Mouse (Mus musculus): ENCODE data around the gene Gm20538. TPM values are rescaled to one million over a fixed set of nuclear protein-coding genes. Genes with fewer than 3 reads are reported as not detected.
A peak's percentile ranks its signal among the peaks of the same experiment; 100 is the strongest.

The Gm20538 gene
- not detected in 2 replicates for polyA plus RNA-seq (2014; fragmentation: Nextera tagmentation; extraction: Ambion mirVana)

DNA sequence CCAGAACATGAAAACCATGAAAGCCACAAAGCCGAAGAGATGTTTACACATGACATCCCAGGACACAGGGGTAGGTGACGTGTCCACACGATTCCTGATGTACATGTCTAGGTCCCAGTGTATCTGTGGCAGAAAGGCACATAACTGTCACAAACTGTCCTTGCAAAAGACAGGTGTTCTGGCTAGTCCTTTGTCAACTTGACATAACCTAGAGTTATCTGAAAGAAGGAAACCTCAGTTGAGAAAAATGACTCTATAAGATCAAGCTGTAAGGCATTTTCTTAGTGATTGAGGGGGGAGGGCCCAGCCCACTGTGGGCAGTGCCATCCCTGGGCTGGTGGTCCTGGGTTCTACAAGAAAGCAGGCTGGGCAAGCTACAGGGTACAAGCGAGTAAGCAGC lies at the start of gene Gm20538:
Gene Gm20538 (minus strand): TSS at position 101 of the 400 bp plus-strand sequence.
- DNase-seq (ENCODE audit: low spot score) (no peak), ATAC-seq (ENCODE audit: low FRiP score) (no peak)
- 91% methylated on average over 4 of the region's 4 CpGs for WGBS
- Histone ChIP-seq H3K9ac (ENCODE audit: low read depth, low read length) (no peak within 1 kb of the TSS), H3K4me1 (replicated peaks; ENCODE audit: control insufficient read depth, insufficient read depth, low read length) (no peaks in the 10 kb centered on the region), H3K9me3 (ENCODE audit: control insufficient read depth, low read length) (no peaks in the 10 kb centered on the region), H3K4me2 (replicated peaks; ENCODE audit: low read depth, low read length) (no peak within 1 kb of the TSS), H3K27ac (ENCODE audit: low read depth, low read length) (no peak within 1 kb of the TSS), H3K27me3 (ENCODE audit: control insufficient read depth, insufficient read depth, low read length) (no peaks in the 10 kb centered on the region), H3K36me3 (ENCODE audit: control insufficient read depth, insufficient read depth, low read length) (peaks cover 2% of the 10 kb centered on the region; the same call in 1 of the 2 replicates), H3K4me3 (ENCODE audit: low read depth, low read length) (no peak within 1 kb of the TSS)

DNA sequence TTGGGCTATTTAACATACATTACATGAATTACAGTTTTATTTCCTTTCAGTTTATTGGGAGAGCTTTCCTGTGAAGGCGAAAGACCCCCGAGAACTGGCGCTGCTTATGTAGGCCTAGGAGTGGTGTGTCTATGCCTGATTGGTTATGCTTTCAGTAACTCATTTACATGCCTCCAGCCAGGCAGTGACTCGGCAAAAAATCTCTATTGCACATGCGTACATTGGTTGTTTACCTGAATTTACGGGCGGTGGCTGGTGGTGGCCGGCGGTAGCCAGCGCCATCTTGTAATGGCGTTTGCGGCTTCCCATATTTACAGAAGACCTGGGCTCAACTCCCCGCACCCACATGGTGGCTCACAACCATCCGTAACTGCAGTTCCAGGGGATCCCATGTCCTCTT lies 41.5 kb upstream of the Gm20538 start:
- no peak overlapping the region for H3K9ac ChIP-seq (ENCODE audit: low read depth, low read length)
- no peak for DNase-seq (ENCODE audit: low spot score)
- no peak for ATAC-seq (ENCODE audit: low FRiP score)
- no peaks in the 10 kb centered on the region for H3K27me3 ChIP-seq (ENCODE audit: control insufficient read depth, insufficient read depth, low read length)
- H3K4me2 ChIP-seq (replicated peaks; ENCODE audit: low read depth, low read length): no peak overlapping the region
- no peaks in the 10 kb centered on the region for H3K4me1 ChIP-seq (replicated peaks; ENCODE audit: control insufficient read depth, insufficient read depth, low read length)
- WGBS: 96% methylated on average over 14 of the region's 14 CpGs
- no peaks in the 10 kb centered on the region for H3K9me3 ChIP-seq (ENCODE audit: control insufficient read depth, low read length)
- no peaks in the 10 kb centered on the region for H3K36me3 ChIP-seq (ENCODE audit: control insufficient read depth, insufficient read depth, low read length)
- H3K27ac ChIP-seq (ENCODE audit: low read depth, low read length): no peak overlapping the region
- no peak overlapping the region for H3K4me3 ChIP-seq (ENCODE audit: low read depth, low read length)

DNA sequence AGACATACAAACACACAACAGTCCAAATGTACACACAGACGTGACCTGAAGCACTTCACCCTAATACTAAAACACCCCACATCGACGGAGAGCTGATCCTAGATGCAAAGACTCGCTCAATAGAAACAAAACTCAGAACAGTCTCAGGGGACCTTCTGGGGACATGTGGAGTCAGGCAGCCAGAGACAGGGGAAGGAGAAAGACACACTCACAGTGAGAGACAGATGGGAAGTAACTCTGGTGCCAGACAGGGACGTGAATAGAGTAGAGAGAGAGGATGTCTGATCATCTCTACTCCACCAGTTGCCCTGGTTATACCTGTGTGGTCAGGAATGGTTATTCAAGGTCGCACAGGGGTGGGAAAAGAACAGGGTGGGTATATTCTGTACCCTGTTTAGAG lies 39.0 kb upstream of the Gm20538 start:
- DNase-seq (ENCODE audit: low spot score) (no peak), ATAC-seq (ENCODE audit: low FRiP score) (no peak)
- Histone ChIP-seq H3K9ac (ENCODE audit: low read depth, low read length) (no peak overlapping the region), H3K36me3 (ENCODE audit: control insufficient read depth, insufficient read depth, low read length) (no peaks in the 10 kb centered on the region), H3K27ac (ENCODE audit: low read depth, low read length) (peak overlapping the region; percentile 47; the same call in 1 of the 2 replicates), H3K4me2 (replicated peaks; ENCODE audit: low read depth, low read length) (no peak overlapping the region), H3K9me3 (ENCODE audit: control insufficient read depth, low read length) (no peaks in the 10 kb centered on the region), H3K27me3 (ENCODE audit: control insufficient read depth, insufficient read depth, low read length) (0 out of 2 replicates have a peak, but pooled peaks cover 2% of the 10 kb centered on the region), H3K4me3 (ENCODE audit: low read depth, low read length) (no peak overlapping the region), H3K4me1 (replicated peaks; ENCODE audit: control insufficient read depth, insufficient read depth, low read length) (no peaks in the 10 kb centered on the region)
- WGBS: 74% methylated on average over 6 of the region's 6 CpGs

DNA sequence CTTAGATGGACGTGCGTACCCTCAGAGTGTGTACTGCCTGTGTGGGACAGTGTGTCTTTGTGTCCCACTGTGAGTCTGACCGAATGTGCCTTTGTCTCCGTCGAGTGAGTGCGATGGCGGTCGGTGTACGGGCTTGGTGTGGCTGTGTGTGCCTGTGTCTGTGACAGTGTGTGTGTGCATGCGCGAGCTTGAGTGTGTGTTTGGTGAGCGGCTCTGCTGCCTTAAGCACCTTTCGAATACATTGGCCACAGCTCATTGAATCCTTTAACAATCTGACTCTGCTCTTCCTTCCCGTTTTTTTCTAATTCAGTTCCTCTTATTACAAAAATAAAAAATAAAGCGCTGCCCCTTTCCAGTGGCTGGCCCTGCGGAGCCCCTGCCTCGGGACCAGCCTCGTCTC lies 38.4 kb upstream of the Gm20538 start:
- Histone ChIP-seq H3K9me3 (ENCODE audit: control insufficient read depth, low read length) (no peaks in the 10 kb centered on the region), H3K27ac (ENCODE audit: low read depth, low read length) (peak overlapping the region; percentile 47; the same call in 1 of the 2 replicates), H3K4me1 (replicated peaks; ENCODE audit: control insufficient read depth, insufficient read depth, low read length) (no peaks in the 10 kb centered on the region), H3K4me2 (replicated peaks; ENCODE audit: low read depth, low read length) (no peak overlapping the region), H3K4me3 (ENCODE audit: low read depth, low read length) (no peak overlapping the region), H3K36me3 (ENCODE audit: control insufficient read depth, insufficient read depth, low read length) (no peaks in the 10 kb centered on the region), H3K27me3 (ENCODE audit: control insufficient read depth, insufficient read depth, low read length) (0 out of 2 replicates have a peak, but pooled peaks cover 2% of the 10 kb centered on the region), H3K9ac (ENCODE audit: low read depth, low read length) (no peak overlapping the region)
- ATAC-seq (ENCODE audit: low FRiP score): no peak
- no peak for DNase-seq (ENCODE audit: low spot score)
- WGBS: 82% methylated on average over 18 of the region's 18 CpGs

DNA sequence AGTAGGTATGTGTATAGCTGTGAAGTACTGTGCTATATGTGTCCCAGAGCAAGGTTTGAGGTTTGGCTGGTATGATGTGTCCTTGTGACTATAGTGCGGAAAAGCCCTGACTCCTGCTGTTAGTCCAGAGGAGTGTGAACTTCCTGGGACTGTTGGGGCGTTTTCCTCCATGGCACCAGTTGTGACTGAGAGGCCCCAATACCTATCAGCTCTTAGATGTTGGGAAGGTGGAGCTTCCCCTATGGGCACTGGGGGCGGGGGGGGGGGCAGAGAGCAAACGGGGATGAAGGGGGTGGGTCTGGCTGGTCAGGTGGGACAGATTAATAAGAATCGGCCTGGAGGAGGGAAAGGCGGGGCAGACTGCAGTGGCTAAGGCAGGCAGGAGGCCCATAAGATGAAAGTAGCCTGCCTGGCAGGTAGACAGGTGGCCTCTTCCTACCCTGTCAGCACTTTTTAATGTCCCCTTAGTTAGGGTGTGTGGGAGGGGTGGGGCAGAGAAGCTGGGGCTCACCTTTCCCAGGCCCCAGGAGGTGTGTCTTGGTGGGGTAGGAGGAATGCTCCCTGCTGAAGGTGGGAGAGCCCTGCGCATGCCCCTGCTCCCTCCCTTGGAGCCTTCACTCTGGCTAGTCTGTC lies 37.1 kb upstream of the Gm20538 start:
- Histone ChIP-seq H3K36me3 (ENCODE audit: control insufficient read depth, insufficient read depth, low read length) (no peaks in the 10 kb centered on the region), H3K4me2 (replicated peaks; ENCODE audit: low read depth, low read length) (no peak overlapping the region), H3K9me3 (ENCODE audit: control insufficient read depth, low read length) (no peaks in the 10 kb centered on the region), H3K27ac (ENCODE audit: low read depth, low read length) (no peak overlapping the region), H3K4me3 (ENCODE audit: low read depth, low read length) (no peak overlapping the region), H3K4me1 (replicated peaks; ENCODE audit: control insufficient read depth, insufficient read depth, low read length) (no peaks in the 10 kb centered on the region), H3K9ac (ENCODE audit: low read depth, low read length) (no peak overlapping the region), H3K27me3 (ENCODE audit: control insufficient read depth, insufficient read depth, low read length) (peaks cover 6% of the 10 kb centered on the region; the same call in 1 of the 2 replicates)
- no peak for ATAC-seq (ENCODE audit: low FRiP score)
- WGBS: 55% methylated on average over 7 of the region's 7 CpGs
- no peak for DNase-seq (ENCODE audit: low spot score)

DNA sequence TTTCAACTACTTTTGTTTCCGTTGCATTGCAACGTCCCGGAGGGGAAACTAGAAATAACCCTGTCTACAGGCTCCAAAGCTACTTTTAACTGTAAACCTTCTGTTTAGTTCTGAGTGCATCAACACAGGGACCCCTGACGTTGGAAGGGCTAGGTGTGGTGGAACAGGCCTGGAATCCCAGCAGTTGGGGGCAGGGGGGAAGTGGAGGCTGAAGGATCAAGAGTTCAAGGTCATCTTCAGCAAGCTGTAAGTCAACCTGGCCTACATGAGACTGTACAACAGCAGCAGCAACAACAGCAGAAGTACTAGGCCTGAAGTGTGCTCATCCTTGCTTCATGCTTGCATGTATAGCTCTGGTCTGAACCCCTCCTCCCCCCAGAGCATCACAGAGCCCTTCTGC lies 35.4 kb upstream of the Gm20538 start:
- H3K36me3 ChIP-seq (ENCODE audit: control insufficient read depth, insufficient read depth, low read length): no peaks in the 10 kb centered on the region

DNA sequence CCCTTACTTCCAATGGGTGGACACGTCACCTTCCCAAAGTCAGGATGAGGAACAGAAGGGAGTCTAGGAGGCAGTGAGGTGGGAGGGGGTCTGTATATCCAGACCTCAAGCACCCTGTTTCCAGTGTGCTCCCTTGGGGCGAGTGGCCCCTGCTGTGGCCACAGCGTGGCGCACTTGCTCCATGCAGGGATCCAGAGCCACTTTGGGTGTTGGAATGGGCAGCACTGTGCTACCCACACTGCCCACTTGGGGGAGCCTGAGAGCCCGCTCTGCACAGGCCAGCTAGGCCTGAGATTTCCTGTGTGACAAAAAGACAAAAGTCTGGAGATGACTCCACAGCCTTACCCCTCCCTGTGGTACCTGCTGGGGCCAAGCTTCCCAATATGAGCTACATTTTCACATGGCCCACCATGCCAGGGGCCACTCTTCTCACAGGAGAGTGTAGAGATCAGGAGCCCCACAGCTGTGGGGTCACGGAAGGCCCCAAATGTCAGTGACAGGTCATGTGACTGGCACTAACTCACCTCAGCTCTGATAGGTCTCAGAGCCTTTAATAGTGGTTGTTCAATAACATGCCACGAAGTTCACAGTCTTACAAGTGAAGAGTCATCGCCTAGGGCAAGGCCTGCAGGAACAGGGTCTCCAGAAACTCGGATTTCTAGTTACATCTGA lies 30.1 kb upstream of the Gm20538 start:
- Histone ChIP-seq H3K27ac (ENCODE audit: low read depth, low read length) (no peak overlapping the region), H3K4me1 (replicated peaks; ENCODE audit: control insufficient read depth, insufficient read depth, low read length) (no peaks in the 10 kb centered on the region), H3K4me2 (replicated peaks; ENCODE audit: low read depth, low read length) (no peak overlapping the region; the same call in 1 of the 2 replicates), H3K27me3 (ENCODE audit: control insufficient read depth, insufficient read depth, low read length) (peaks cover 10% of the 10 kb centered on the region; the same call in 1 of the 2 replicates), H3K9ac (ENCODE audit: low read depth, low read length) (no peak overlapping the region), H3K36me3 (ENCODE audit: control insufficient read depth, insufficient read depth, low read length) (no peaks in the 10 kb centered on the region), H3K9me3 (ENCODE audit: control insufficient read depth, low read length) (no peaks in the 10 kb centered on the region), H3K4me3 (ENCODE audit: low read depth, low read length) (no peak overlapping the region)
- ATAC-seq (ENCODE audit: low FRiP score): peak; percentile 82
- 34% methylated on average over 9 of the region's 9 CpGs for WGBS
- DNase-seq (ENCODE audit: low spot score): peak; percentile 97

More for the DNA sequence above, 35.4 kb upstream of the Gm20538 start:
- ATAC-seq (ENCODE audit: low FRiP score) (no peak), DNase-seq (ENCODE audit: low spot score) (no peak)
- H3K9ac ChIP-seq (ENCODE audit: low read depth, low read length): no peak overlapping the region
- H3K9me3 ChIP-seq (ENCODE audit: control insufficient read depth, low read length): no peaks in the 10 kb centered on the region
- H3K4me2 ChIP-seq (replicated peaks; ENCODE audit: low read depth, low read length): no peak overlapping the region
- no peaks in the 10 kb centered on the region for H3K4me1 ChIP-seq (replicated peaks; ENCODE audit: control insufficient read depth, insufficient read depth, low read length)
- no peak overlapping the region for H3K4me3 ChIP-seq (ENCODE audit: low read depth, low read length)
- 32% methylated on average over 4 of the region's 4 CpGs for WGBS
- no peak overlapping the region for H3K27ac ChIP-seq (ENCODE audit: low read depth, low read length)
- peaks cover 10% of the 10 kb centered on the region; the same call in 1 of the 2 replicates for H3K27me3 ChIP-seq (ENCODE audit: control insufficient read depth, insufficient read depth, low read length)

DNA sequence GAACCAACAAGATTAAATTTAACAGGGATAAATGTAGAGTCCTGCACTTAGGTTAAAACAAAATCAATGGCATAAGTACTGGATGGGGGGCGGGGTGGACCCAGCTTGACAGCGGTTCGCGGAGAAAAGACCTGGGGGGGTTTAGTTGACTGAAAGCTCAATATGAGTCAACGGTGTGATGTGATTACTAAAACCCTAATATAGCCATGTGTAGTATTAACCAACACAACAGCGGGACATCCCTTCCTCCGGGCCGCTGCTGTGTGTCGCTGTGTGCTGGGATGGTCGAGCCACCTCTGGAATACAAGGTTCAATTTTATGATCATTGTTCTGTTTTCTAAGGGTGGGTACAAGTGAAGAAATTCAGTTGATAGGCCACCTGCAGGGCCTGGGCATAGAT lies 29.5 kb upstream of the Gm20538 start:
- WGBS: 86% methylated on average over 10 of the region's 10 CpGs
- DNase-seq (ENCODE audit: low spot score) (no peak), ATAC-seq (ENCODE audit: low FRiP score) (peak; percentile 17; the same call in 1 of the 2 replicates)
- Histone ChIP-seq H3K27me3 (ENCODE audit: control insufficient read depth, insufficient read depth, low read length) (peaks cover 9% of the 10 kb centered on the region; the same call in 1 of the 2 replicates), H3K36me3 (ENCODE audit: control insufficient read depth, insufficient read depth, low read length) (no peaks in the 10 kb centered on the region), H3K27ac (ENCODE audit: low read depth, low read length) (no peak overlapping the region), H3K4me2 (replicated peaks; ENCODE audit: low read depth, low read length) (no peak overlapping the region), H3K9ac (ENCODE audit: low read depth, low read length) (no peak overlapping the region), H3K9me3 (ENCODE audit: control insufficient read depth, low read length) (no peaks in the 10 kb centered on the region), H3K4me3 (ENCODE audit: low read depth, low read length) (no peak overlapping the region), H3K4me1 (replicated peaks; ENCODE audit: control insufficient read depth, insufficient read depth, low read length) (no peaks in the 10 kb centered on the region)

DNA sequence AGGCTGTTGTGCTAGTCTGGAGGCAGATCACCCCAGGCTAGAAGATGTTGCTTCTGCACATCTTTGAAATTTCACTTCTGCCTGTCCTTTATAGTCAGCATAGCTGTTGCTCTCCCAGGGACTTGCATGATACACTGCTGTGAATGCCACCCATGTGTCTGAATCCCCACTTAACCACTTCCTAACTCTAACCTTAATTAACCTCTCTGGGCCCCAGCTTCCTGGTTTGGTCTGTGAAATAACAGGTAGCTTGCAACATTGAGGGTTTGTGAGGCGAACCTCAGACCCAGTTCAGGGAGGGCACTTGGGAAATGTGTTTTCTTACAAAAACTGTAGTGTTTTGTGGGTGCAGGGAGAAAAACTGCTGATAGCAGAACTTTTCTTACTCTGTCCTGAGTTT lies 25.4 kb upstream of the Gm20538 start:
- DNase-seq (ENCODE audit: low spot score) (no peak), ATAC-seq (ENCODE audit: low FRiP score) (no peak)
- Histone ChIP-seq H3K9ac (ENCODE audit: low read depth, low read length) (no peak overlapping the region), H3K9me3 (ENCODE audit: control insufficient read depth, low read length) (no peaks in the 10 kb centered on the region), H3K4me3 (ENCODE audit: low read depth, low read length) (no peak overlapping the region), H3K4me1 (replicated peaks; ENCODE audit: control insufficient read depth, insufficient read depth, low read length) (no peaks in the 10 kb centered on the region), H3K36me3 (ENCODE audit: control insufficient read depth, insufficient read depth, low read length) (no peaks in the 10 kb centered on the region), H3K27me3 (ENCODE audit: control insufficient read depth, insufficient read depth, low read length) (no peaks in the 10 kb centered on the region), H3K27ac (ENCODE audit: low read depth, low read length) (no peak overlapping the region), H3K4me2 (replicated peaks; ENCODE audit: low read depth, low read length) (no peak overlapping the region)
- 76% methylated on average over 1 of the region's 1 CpGs for WGBS
